Mouse (Mus musculus) heart, embryonic 16.5 days (tissue): ENCODE measurements around the gene Cntnap2. TPM values are rescaled to one million over a fixed set of nuclear protein-coding genes. Genes with fewer than 3 reads are reported as not detected.
"Not testable (repeated sequence)": the region's sequence is repeated elsewhere in the genome, so short reads cannot be mapped to it uniquely, and the experiment has no call there.

Experiments used
- ATAC-seq: fragments of 200-750 bp; cut with Nextera tagmentation; replicated peaks from 2 replicates; pipeline ENCODE4 v1.8.0; 2017; ENCODE audit warnings: moderate number of reproducible peaks; ENCODE audit not compliant: insufficient read depth, low FRiP score; ENCODE audit errors: extremely low read depth
- H3K27ac ChIP-seq: fragments of 300-500 bp; sonication (generic); 2 replicates; pipeline ENCODE4 v1.5.1; 2014; ENCODE audit warnings: mild to moderate bottlenecking, low read length, control low read depth, moderate library complexity
- H3K27me3 ChIP-seq: fragments of 300-500 bp; sonication (generic); 2 replicates; pipeline ENCODE4 v1.6.1; 2014; ENCODE audit warnings: low read length, mixed read lengths; ENCODE audit not compliant: control insufficient read depth, insufficient read depth
- H3K36me3 ChIP-seq: fragments of 300-500 bp; sonication (generic); 2 replicates; pipeline ENCODE4 v1.6.1; 2014; ENCODE audit not compliant: control insufficient read depth, insufficient read depth
- H3K4me1 ChIP-seq: fragments of 300-500 bp; sonication (generic); 2 replicates; pipeline ENCODE4 v1.6.1; 2014; ENCODE audit warnings: low read length, mixed read lengths; ENCODE audit not compliant: control insufficient read depth, insufficient read depth
- H3K4me2 ChIP-seq: fragments of 300-500 bp; sonication (generic); 2 replicates; pipeline ENCODE4 v1.6.1; 2014; ENCODE audit warnings: low read depth, mild to moderate bottlenecking, control low read depth, low read length
- H3K4me3 ChIP-seq: fragments of 300-500 bp; sonication (generic); 2 replicates; pipeline ENCODE4 v1.5.1; 2014; ENCODE audit warnings: mild to moderate bottlenecking, control low read depth, low read length
- H3K9ac ChIP-seq: fragments of 300-500 bp; sonication (generic); 2 replicates; pipeline ENCODE4 v1.6.1; 2014; ENCODE audit warnings: low read length, control low read depth
- H3K9me3 ChIP-seq: fragments of 300-500 bp; sonication (generic); replicated peaks from 2 replicates; pipeline ENCODE4 v1.6.1; 2016; ENCODE audit warnings: low read length; ENCODE audit not compliant: control insufficient read depth
- WGBS: fragments of 180-500 bp; shearing (Covaris S2); extraction: QIAGEN DNeasy Blood & Tissue Kit; methylation state at CpG from one replicate; pipeline ENCODE4 v1.1.7; 2014; 5-methylcytosine and 5-hydroxymethylcytosine counted together
- polyA plus RNA-seq: library from polyadenylated mRNA; unstranded; fragments of >200 nt; fragmentation: Nextera tagmentation; extraction: Ambion mirVana; gene quantifications from 2 replicates; pipeline ENCODE4 v1.2.1, GENCODE M21; 2015

Cntnap2 gene
- polyA plus RNA-seq, 1 experiment from 2014 or later: 0.46 TPM

DNA sequence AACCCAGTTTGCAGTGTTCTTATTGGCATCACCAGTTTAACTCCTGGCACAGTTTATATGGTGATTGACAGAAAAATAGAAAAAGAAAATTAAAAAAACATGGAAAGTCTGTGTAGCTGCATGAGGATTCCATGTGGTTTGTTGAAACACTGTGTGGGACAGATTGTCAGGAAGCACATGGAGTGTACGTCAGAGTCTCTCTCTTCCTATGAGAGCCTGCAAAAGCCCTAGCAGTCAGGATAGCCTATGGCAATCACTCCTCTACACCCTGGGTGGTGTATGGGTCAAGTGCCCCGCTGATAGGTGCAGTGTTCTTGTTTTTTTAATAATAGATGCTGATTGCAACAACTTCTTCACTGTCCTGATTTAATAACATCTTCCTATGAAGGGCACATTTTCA, 2123.1 kb downstream of the Cntnap2 start:
- 65% methylated on average over 2 of the region's 2 CpGs for WGBS
- no peak for ATAC-seq
- Histone ChIP-seq H3K4me3 (no peak overlapping the region), H3K36me3 (no peaks in the 10 kb centered on the region), H3K27ac (no peak overlapping the region), H3K4me1 (no peaks in the 10 kb centered on the region), H3K27me3 (no peaks in the 10 kb centered on the region), H3K9me3 (no peaks in the 10 kb centered on the region), H3K9ac (no peak overlapping the region), H3K4me2 (no peak overlapping the region)

DNA sequence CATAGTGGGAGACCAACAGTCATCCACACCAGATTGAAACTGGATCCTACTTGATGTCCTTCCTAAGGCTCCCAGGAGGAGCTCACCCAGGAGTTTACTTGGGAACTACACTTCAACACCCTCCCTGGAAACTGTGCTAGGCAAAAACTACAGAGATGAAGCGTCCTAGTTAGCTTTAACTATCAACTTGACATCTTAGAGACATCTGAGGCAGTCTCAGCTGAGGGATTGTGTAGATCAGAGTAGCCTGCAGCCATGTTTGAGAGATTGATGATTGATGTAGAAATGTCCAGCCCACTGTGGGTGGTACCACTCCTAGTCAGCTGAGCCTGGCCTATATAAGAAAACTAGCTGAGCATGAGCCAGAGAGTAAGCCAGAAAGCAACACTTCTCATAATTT, 2123.6 kb downstream of the Cntnap2 start:
- Histone ChIP-seq H3K4me1 (no peaks in the 10 kb centered on the region), H3K9me3 (no peaks in the 10 kb centered on the region), H3K9ac (no peak overlapping the region), H3K4me3 (no peak overlapping the region), H3K4me2 (no peak overlapping the region), H3K36me3 (no peaks in the 10 kb centered on the region), H3K27me3 (no peaks in the 10 kb centered on the region), H3K27ac (no peak overlapping the region)
- WGBS: 55% methylated on average over 1 of the region's 1 CpGs
- no peak for ATAC-seq

DNA sequence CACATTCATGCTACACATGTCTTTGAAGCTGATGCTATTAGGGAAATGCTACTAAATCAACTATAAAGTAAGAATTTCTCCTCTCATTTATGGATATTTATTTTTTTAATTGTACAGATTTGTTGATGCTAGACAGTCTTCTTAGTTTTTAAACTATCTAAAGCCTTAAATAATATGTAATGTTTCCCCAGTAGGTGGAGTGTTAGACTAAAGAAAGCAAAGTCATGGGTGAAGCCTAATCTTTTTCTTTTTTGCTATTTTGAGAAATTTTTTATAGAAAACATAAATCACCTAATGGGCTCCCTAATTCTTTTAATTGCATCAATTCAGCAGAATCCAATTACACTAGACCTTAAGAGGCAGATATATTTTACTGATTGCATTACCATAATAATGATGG, 2124.7 kb downstream of the Cntnap2 start:
- H3K9me3 ChIP-seq, H3K27me3 ChIP-seq, H3K36me3 ChIP-seq, H3K4me1 ChIP-seq, H3K4me3 ChIP-seq, H3K27ac ChIP-seq, ATAC-seq, H3K4me2 ChIP-seq, H3K9ac ChIP-seq: not testable (repeated sequence)

DNA sequence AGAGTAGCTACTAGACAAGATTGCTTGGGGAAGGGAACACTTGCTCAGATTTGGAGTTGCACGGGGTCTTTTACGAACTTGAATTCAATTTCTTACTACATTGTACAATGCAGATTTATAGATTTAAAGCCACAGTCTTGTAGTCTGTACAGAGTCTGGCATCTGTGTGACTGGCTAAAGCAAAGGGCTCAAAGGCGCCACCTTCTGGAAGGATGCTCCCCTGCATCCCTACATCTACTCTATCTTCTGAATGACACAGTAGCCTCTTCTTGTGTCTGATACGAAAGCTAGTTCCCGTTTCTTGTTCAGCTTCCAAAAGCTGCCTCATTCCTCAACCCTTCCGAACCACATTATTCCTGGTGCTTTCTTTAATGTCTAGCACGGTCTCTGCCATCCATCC, 2129.0 kb downstream of the Cntnap2 start:
- Histone ChIP-seq H3K36me3 (no peaks in the 10 kb centered on the region), H3K4me2 (no peak overlapping the region), H3K4me3 (no peak overlapping the region), H3K27me3 (no peaks in the 10 kb centered on the region), H3K4me1 (peaks cover 3% of the 10 kb centered on the region), H3K9me3 (no peaks in the 10 kb centered on the region), H3K9ac (no peak overlapping the region), H3K27ac (no peak overlapping the region)
- 58% methylated on average over 7 of the region's 7 CpGs for WGBS
- ATAC-seq: no peak

DNA sequence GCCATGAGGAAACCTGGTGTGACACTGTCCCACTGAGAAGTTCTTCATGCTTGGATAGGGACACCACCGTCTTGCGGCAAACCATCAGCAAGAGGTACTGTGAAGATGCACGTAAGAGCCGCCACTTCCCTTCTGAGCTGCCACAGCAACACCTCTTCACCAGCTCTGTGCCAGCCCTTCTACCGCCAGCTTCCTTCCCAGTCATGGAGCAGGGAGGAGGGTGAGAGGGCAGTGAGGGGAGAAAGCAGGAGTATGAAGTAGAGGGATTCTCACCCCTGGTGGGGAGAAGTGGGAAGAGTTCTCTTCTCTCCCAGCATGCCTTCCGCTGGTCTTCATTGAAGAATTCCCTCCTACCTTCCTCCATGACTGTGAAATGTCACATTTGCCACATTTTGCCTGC, 2129.4 kb downstream of the Cntnap2 start:
- H3K4me3 ChIP-seq, H3K36me3 ChIP-seq, H3K27ac ChIP-seq, H3K9ac ChIP-seq, H3K4me1 ChIP-seq, ATAC-seq, H3K27me3 ChIP-seq, H3K9me3 ChIP-seq, H3K4me2 ChIP-seq: not testable (repeated sequence)
- 81% methylated on average over 6 of the region's 6 CpGs for whole genome bisulfite sequencing

DNA sequence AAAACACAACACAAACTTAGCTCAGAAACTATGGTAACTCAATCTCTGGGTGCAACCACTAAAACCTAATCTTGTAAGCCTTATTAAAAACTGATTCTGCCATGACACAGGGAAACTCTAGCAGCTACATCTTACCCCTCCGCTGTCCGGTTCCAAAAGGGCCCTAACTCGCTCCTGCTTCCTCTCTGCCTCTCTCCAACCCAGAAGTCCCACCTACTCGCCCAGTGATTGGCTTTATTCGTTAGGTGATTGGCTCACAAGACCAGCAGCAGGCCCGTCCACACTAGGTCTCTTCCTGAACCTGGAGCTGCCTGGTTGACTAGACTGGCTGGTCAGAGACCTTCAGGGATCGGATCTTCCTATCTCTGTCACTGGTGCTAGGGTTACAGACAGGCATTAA, 2131.1 kb downstream of the Cntnap2 start:
- Histone ChIP-seq H3K9me3 (no peaks in the 10 kb centered on the region), H3K4me2 (no peak overlapping the region), H3K4me3 (no peak overlapping the region), H3K36me3 (no peaks in the 10 kb centered on the region), H3K27ac (no peak overlapping the region), H3K27me3 (no peaks in the 10 kb centered on the region), H3K4me1 (peaks cover 3% of the 10 kb centered on the region), H3K9ac (no peak overlapping the region)
- no peak for ATAC-seq
- WGBS: 73% methylated on average over 7 of the region's 7 CpGs

DNA sequence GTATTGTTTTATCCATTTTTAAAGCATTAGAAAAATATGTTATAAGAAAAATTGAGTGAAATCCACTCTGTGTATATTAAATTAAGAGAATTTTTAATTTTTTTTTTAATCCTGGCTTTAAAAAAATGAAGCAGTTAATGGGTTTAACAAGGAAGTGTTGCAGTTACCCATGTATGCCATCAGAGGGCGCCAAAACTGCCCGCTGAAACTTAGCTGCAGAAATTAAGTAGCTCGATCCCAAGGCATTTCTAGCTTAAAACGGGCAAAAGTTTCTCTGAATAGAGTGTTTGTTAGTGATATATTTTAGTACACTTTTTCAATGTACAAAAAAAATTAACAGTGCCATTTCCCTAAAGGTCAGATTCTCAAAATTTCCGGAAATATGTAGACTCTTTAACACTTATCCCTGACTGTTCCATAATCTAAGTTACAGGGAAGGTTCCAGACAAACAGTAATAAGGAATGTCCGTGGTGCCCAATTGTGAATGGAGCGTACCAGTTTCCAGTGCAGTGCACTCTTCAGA, 2132.2 kb downstream of the Cntnap2 start:
- Histone ChIP-seq H3K9ac (0 out of 2 replicates have a peak overlapping the region, but pooled peaks have one; percentile 50), H3K27ac (0 out of 2 replicates have a peak overlapping the region, but pooled peaks have one; percentile 29), H3K27me3 (no peaks in the 10 kb centered on the region)

DNA sequence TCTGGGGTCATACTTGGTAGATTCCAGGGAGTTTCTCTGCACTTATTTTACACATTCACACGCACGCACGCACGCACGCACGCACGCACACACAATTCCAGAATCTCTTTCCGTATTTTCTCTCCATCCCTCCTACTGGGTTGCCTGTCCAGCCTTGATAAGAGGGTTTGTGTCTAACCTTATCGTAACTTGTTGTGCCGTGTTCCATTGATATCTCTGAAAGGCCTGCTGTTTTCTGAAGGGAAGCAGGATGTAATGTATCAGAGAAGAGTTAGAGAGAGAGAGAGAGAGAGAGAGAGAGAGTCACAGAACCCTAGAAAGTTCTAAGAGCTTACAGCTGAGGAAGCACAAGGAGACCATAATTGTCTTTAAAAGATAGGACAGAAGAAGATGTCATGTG, 2132.8 kb downstream of the Cntnap2 start:
- Histone ChIP-seq H3K27ac (no peak overlapping the region), H3K4me3 (peak overlapping the region; percentile 48), H3K9ac (no peak overlapping the region), H3K4me1 (peaks cover 3% of the 10 kb centered on the region), H3K9me3 (no peaks in the 10 kb centered on the region), H3K4me2 (peak overlapping the region; percentile 75), H3K36me3 (no peaks in the 10 kb centered on the region), H3K27me3 (no peaks in the 10 kb centered on the region)
- WGBS: 43% methylated on average over 10 of the region's 10 CpGs
- ATAC-seq: no peak

More for the DNA sequence above, 2132.2 kb downstream of the Cntnap2 start:
- WGBS: 13% methylated on average over 7 of the region's 7 CpGs
- no peak for ATAC-seq
- Histone ChIP-seq H3K4me2 (peak overlapping the region; percentile 75), H3K36me3 (no peaks in the 10 kb centered on the region), H3K4me1 (peaks cover 3% of the 10 kb centered on the region), H3K9me3 (no peaks in the 10 kb centered on the region), H3K4me3 (peak overlapping the region; percentile 48)

DNA sequence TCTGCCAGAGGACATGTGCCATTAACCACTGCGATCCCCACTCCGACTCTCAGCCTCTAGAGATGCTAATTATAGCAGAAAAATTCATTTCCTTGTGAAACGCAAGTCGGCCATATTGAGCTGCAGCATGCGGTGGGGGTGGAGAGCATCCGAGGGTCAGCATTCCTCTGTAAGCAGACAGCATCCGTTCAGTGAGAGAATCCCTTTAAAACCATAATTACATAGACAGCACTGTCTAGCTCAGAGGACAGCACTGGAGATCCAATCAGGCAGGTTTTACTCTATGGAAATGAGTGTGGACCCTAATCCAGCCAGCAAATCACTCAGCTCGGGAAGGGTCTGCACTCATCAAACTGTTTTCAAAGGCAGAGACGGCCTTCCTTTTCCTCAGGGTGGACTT, 2133.3 kb downstream of the Cntnap2 start:
- Histone ChIP-seq H3K4me1 (peaks cover 3% of the 10 kb centered on the region), H3K9ac (no peak overlapping the region), H3K27me3 (no peaks in the 10 kb centered on the region), H3K4me2 (peak overlapping the region; percentile 75; the same call in 1 of the 2 replicates), H3K4me3 (no peak overlapping the region), H3K27ac (no peak overlapping the region), H3K36me3 (no peaks in the 10 kb centered on the region), H3K9me3 (no peaks in the 10 kb centered on the region)
- 53% methylated on average over 9 of the region's 9 CpGs for WGBS
- no peak for ATAC-seq
